Mouse (Mus musculus) heart, adult 8-10 months (tissue): Measurements from ENCODE around the gene Lhx6. TPM values are rescaled to one million over a fixed set of nuclear protein-coding genes. Genes with fewer than 3 reads are reported as not detected.

ENCODE experiments used
- DNase-seq: peaks from one replicate; pipeline ENCODE4 v3.0.0; 2022; ENCODE audit warnings: low spot score
- total RNA-seq, 4 experiments: library from RNA; stranded (reverse); gene quantifications; 2 replicates each; pipeline ENCODE4 v1.2.4; 2022

The Lhx6 gene
- total RNA-seq, 4 experiments from 2014 or later = 2.5 to 6.0 (median 3.3) TPM

DNA sequence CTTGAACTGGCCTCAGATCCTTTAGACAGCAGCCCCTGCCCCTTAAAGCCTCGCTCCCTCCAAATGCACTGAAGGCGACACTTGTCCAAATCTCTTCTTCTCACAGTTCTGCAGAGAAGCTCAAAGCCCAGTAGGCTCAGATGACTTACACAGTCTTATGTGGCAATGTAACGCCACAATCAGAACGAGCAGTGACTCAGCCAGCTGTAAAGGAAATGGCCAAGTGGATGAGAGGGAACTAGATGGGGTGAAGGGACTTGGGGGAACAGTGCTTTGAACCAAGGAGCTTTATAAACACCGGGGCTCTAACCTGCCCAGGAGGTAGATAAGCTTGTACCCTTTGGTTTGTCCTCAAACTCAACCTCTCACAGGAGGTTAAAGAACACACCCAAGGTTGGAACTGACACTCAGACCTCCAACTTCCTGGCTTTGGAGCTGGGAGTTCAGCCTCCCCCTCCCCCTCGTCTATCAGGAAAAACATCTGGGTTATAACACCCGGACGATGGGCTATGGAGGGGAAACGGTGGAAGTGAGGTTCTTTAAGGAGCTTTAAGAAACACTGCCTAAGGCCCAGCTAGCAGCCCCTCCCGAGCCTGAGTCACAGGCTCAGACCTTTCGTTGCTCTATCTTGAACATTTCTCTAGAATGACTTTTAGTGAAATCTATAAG lies 69.7 kb downstream of the Lhx6 start:
- DNase-seq = peak; percentile 47

DNA sequence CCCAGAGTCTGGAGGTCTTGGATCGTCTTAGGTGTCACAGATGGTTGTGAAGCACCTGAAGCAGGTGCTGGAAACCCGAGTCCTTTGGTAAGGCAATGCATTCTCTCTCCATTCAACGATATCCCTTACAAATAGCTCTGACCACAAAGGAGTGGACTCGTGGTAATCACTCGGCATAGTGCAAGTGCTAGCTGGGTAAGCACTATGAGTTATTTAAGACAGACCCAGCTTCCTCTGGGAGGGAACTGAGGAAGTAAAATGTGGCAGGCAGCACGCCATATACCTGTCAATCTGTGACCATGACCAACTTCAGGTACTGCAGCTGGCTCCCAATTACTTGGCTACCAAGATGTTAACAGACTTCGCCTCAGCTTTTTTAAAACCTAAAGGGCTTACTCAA lies 70.3 kb downstream of the Lhx6 start:
- DNase-seq = no peak

DNA sequence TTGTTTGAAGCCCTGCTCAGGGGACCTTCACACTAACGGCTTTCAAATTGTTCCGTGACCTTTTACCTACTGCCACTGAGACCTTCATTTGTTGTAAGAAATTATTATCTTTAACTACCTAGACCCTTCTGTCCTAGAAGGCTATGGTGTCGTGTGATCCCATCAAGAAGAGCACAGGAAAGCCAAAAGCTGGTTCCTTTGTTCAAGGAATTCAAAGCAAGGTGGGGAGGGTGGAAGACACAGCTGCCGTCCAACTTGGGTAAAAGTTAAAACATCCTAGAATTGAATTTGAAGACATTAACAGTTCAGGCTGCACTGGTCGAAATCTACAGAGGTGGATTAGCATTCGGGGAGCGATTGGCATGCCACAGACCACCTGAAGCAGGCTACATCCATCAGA lies 71.2 kb downstream of the Lhx6 start:
- no peak for DNase-seq

DNA sequence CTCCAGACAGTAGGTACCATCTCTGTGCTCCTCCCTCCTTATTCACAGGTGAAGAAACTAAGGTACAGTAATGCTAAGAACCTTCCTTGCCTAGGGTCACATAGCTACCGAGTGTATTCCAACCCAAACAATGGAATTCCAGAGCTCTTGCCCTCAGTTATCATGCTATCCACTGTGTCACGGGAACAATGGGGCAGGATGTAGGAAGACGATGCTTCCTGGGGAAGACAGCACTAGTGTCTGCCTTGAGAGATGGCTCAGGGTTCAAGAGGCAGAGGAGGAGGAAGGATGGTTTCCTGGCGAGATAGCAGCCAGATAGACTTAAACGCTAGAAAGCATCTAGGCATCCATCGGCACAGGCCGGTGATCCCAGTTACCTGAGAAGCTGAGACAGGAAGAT lies 72.3 kb downstream of the Lhx6 start:
- DNase-seq = no peak

Other genes starting within 250 kb of the Lhx6 start
- gene Ttll11, start 125.5 kb downstream of the Lhx6 start, total RNA-seq = 1 to 10 TPM; 1.5 to 2.7 (median 1.8) TPM
- 100 to 1,000 TPM; 642 to 707 (median 697) TPM for gene Ndufa8, start 56.0 kb downstream of the Lhx6 start, total RNA-seq
- gene Morn5, start 56.0 kb downstream of the Lhx6 start, total RNA-seq = not detected
- gene Mrrf, start 31.0 kb upstream of the Lhx6 start, total RNA-seq = 10 to 100 TPM; 40.5 to 44.0 (median 42.3) TPM
- 10 to 100 TPM; 31.0 to 37.1 (median 33.3) TPM for gene Rbm18, start 31.4 kb upstream of the Lhx6 start, total RNA-seq
- gene Ptgs1, start 125.0 kb upstream of the Lhx6 start, total RNA-seq = 10 to 100 TPM; 10.9 to 23.6 (median 16.1) TPM